Mouse (Mus musculus): ENCODE measurements around the gene Hist1h2bf. TPM values are rescaled to one million over a fixed set of nuclear protein-coding genes. Genes with fewer than 3 reads are reported as not detected.
A peak's percentile ranks its signal among the peaks of the same experiment; 100 is the strongest.
"Not testable (repeated sequence)": the region's sequence is repeated elsewhere in the genome, so short reads cannot be mapped to it uniquely, and the experiment has no call there.

The Hist1h2bf gene
- total RNA-seq, 2 experiments from 2014 or later: 34.6 to 44.5 TPM

- DNase-seq: no peak
These were observed 12.9 kb upstream of the Hist1h2bf start for GRCm38 (mm10) chr13:23586940-23587225.

DNA sequence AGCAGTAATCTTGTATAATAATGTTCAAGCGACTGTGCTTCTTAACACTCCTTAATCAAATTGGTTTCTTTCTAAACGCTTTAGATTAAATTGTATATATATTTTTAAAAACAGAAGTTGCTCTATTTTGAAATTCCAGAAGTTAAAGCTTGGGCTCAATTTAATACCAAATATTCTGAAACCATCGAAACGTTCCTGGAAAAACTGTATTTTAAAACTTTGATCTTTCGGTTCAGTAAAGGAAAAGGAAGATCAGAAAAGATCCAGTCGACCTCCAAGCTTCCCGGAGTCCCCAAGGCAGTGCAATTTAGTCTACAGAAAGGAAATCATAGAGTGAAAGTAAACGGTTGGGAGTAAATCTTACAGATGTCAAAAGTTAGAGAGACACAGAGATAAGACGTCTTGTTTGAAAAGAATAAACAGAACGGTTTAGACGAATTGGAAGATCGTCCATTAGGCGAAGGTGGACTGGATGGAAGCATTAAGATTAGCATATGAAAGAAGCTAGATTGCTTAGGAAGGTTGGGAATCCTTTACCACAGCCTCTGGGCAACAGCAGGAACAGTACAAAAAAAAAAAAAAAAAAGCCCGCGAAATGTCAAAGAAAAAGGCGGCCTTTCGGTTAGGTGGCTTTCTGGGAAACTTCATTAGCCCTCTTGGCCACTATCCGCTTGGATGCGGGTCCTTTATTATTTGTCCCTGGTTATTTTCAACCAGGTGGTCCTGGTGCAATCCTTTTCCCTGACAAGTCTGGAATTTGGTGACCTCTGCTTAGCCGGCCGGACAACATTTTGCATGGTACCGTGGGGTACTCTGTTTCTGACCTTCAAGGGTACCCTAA is 12.3 kb upstream of the Hist1h2bf start:
- DNase-seq: no peak

GRCm38 (mm10) chr13:23585442-23586098 is 11.6 kb upstream of the Hist1h2bf start:
- peak; percentile 65 to 67 for DNase-seq

- DNase-seq: peak; percentile 79 to 80
These were observed 11.0 kb upstream of the Hist1h2bf start for GRCm38 (mm10) chr13:23585029-23585441.

DNA sequence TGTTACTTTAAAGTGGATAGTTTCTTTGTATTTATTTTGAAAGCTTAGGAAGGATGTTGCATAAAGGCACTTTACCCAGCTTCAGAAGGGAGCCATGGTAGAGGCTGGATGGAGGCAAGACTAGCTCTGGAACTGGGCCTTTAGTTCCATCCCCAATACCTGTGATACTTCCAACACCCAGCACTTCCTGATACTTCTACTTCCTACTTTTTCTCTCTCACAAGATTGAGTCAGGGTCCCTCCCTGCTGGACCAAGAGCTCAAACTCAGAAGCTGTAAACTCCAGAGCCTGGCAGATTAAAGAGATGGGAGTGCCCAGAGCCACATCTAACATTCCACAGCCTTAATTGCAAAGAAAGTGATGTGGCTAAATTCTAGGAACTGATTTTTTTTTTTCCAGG is 10.3 kb upstream of the Hist1h2bf start:
- no peak for DNase-seq

GRCm38 (mm10) chr13:23583387-23584068 is 9.5 kb upstream of the Hist1h2bf start:
- no peak for DNase-seq

DNA sequence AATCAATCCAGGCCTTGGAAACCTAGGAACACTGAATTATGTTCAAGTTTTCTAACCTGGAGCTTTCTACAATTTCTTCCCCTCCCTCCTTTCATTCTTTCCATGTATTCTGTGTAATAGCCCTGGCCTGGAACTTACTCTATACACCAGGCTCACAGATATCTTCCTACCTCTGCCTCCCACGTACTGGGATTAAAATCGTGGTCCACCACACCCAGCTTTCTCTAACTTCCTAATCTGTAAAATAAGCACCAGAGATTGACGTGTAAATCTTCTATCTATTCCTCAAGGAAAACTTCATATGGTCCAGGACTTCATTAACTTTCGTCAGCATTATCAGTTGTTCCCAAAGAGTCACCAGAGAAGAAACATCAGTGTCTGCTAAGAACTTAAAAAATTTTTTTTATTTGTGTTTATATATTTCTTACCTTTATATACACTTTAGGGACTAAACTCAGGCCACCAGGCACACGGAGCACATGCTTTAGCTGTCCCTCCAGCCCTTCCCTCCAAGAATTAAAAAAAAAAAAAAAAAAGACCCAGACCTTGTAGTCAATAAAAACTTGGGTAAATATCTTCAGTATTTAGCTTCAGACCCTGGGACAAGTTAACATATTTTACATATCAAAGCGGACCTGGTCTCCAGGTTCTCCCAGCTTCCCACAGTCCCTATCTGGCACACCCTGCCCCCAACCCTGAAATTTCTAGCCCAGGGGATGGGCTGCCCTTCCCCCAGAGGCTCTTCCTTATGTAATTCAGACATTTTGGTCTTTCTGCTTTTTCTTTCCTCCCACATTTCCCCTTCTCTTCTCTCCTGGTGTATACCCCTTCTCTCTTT is 8.4 kb upstream of the Hist1h2bf start:
- no peak for DNase-seq

DNA sequence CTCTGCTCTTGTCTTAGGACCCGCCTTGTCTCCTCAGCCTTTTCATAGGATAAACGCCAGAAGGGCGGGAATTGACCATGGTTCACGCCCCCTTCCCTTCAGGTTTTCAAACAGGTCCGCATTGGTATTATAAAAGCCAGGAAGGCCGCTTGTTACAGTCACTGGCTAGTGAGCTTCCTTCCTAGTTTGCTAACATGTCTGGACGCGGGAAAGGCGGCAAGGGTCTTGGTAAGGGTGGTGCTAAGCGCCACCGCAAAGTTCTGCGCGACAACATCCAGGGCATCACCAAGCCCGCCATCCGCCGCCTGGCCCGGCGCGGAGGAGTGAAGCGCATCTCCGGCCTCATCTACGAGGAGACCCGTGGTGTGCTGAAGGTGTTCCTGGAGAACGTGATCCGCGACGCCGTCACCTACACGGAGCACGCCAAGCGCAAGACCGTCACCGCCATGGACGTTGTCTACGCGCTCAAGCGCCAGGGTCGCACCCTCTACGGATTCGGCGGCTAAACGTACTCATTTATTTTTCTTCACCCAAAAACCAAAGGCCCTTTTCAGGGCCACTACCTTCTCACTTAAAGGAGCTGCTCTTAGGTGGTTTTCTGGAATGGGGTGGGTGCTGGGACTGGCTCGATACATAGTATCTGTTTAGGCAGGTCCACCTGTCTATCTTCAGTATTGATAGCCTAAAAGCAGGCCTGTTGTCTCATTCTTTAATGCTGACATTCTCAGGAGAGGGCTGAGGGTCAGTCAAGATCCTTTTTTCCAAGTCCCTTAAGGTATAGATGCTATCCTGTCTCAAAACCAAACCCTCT is 7.6 kb upstream of the Hist1h2bf start, which contains the start of gene Hist1h4d:
Gene Hist1h4d, plus strand, starts transcription at position 191 of the 811 bp plus-strand sequence.
- DNase-seq: peak; percentile 92 to 94

- DNase-seq: no peak
These were observed 3.8 kb upstream of the Hist1h2bf start for GRCm38 (mm10) chr13:23577835-23578234.

- DNase-seq: no peak
These were observed 3.1 kb upstream of the Hist1h2bf start for GRCm38 (mm10) chr13:23576906-23577639.

DNA sequence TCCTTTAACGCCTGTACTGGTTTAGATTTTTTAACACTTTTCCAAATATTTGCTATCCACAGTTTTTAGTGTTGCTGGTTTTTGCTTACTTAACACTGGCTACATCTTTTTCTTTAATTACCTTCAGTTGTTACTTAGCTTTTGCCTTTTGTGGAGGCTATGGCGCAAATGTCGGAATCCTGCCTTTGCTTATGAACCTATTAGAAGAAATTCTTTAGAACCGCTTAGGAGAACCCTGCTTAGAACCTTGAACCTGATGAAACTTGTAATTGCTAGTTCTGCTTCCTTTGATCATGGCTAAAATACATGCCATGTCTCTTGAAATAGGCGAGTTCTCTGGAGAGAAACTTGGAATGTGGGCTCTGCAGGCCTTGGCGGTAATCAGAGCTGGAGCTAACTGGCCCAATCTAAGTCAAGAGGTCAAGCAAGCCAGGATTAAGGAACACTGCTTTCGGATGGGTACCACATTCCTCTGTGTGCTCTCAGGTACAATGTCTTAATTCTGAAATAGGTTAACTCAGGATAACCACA is 2.4 kb upstream of the Hist1h2bf start:
- DNase-seq: no peak

- not testable (repeated sequence) for DNase-seq
These were observed 1.9 kb upstream of the Hist1h2bf start for GRCm38 (mm10) chr13:23575864-23576313.

DNA sequence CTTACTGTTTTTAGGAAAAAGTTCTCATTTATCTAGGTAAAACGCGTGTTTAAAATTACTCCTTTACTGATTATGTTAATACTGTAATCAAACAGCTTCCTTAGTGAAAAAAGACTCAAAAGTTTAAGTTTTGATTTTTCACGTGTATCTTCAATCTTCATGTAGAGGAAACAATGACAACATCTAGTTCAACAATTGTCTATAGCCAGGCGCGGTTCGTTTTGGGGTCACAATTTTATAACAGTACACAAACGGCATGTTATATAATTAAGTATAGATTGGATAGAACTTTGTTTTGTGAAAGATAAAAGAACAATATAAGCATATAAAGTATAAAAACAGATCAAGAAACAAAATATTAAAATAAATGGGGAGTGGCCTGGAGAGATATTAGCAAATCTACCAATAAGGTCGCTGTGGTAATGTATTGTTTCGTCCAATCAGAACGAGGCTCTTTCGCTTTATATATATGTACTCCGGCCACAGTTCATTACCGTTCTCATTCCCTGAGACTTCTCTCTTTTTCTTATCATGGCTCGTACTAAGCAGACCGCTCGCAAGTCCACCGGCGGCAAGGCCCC is 1.4 kb upstream of the Hist1h2bf start, which contains the start of gene Hist1h3d:
Gene Hist1h3d, plus strand, starts transcription at position 493 of the 581 bp plus-strand sequence.
- DNase-seq: no peak

DNA sequence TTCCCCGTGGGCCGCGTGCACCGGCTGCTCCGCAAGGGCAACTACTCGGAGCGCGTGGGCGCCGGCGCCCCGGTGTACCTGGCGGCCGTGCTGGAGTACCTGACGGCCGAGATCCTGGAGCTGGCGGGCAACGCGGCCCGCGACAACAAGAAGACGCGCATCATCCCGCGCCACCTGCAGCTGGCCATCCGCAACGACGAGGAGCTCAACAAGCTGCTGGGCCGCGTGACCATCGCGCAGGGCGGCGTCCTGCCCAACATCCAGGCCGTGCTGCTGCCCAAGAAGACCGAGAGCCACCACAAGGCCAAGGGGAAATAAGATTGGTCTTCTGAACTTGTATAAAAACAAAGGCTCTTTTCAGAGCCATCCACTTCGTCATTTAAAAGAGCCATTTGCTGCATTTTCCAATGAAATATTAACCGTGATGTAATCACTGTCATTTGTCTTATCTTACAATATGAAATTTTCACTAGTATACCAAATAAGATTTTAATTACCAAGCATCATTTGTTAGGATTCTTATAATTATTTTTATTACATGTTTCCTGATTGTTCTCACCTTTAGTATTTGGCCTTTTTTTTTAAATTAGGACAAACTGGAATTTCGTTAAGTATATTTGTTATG is 662 bp upstream of the Hist1h2bf start:
- DNase-seq: not testable (repeated sequence)

GRCm38 (mm10) chr13:23573034-23573897 is 730 bp downstream of the Hist1h2bf start:
- DNase-seq: not testable (repeated sequence)

DNA sequence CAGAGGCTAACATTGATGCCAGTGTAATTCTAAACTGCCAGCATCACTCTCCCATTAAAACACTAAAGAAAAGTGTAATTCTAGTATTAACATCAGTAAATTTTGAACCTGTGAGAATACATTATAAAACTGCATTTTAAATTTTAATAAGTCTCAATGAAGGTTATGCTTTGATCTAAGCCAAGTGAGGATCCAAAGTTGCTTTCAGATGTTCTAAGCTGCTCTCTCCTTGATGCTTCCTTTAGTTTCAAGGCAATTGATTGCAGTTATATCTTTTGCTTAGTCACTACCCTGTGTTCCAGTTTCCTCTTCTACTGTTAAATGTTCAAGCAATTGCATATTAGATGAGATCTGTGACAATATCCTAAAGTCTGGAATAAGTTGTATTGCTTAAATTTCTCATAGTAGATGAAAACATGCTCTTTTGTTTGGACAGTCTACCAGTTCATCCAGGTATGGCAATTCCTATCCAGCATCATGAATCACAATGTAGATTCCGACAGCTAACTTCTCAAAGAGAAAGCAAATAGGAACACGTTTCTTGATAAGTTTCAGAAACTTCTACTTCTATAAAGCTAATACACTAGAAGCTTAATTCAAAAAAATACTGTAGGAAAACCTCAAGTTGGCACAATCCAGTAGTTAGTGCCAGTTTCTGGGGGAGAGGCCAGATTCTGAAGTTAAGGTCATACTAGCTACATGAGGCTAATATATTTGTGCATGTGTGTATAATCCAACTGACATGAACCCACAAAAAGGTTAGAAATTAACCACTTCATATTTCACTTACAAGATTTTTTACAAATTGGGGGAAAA is 1.6 kb downstream of the Hist1h2bf start:
- no peak for DNase-seq
